Mouse (Mus musculus): Measurements from ENCODE around the gene Ncoa5. TPM values are rescaled to one million over a fixed set of nuclear protein-coding genes. Genes with fewer than 3 reads are reported as not detected.

Gene Ncoa5
- polyA plus RNA-seq, 1 experiment: 23.8 TPM

- DNase-seq (ENCODE audit: low read depth): no peak
Measured at GRCm38 (mm10) chr2:164957548-164958315, 76.9 kb downstream of the Ncoa5 start.

- DNase-seq (ENCODE audit: low read depth): no peak
Measured at GRCm38 (mm10) chr2:164956195-164956594, 78.5 kb downstream of the Ncoa5 start.

- DNase-seq (ENCODE audit: low read depth): no peak
Measured at GRCm38 (mm10) chr2:164955725-164956124, 78.9 kb downstream of the Ncoa5 start.

- DNase-seq (ENCODE audit: low read depth): no peak
Measured at GRCm38 (mm10) chr2:164953224-164953623, 81.4 kb downstream of the Ncoa5 start.

GRCm38 (mm10) chr2:164952448-164952847 is 82.2 kb downstream of the Ncoa5 start:
- no peak for DNase-seq (ENCODE audit: low read depth)

GRCm38 (mm10) chr2:164951745-164952144 is 82.9 kb downstream of the Ncoa5 start:
- DNase-seq (ENCODE audit: low read depth): no peak

- no peak for DNase-seq (ENCODE audit: low read depth)
Measured at GRCm38 (mm10) chr2:164950501-164950900, 84.2 kb downstream of the Ncoa5 start.

Other genes starting within 250 kb of the Ncoa5 start
- 23.0 and 24.6 TPM in 2 replicates for gene Snx21, start 249.0 kb downstream of the Ncoa5 start, polyA plus RNA-seq (2012; rRNA removed)
- 31.4 and 31.5 TPM in 2 replicates for gene Acot8, start 230.0 kb downstream of the Ncoa5 start, polyA plus RNA-seq (2012; rRNA removed)
- 3.4 and 3.7 TPM in 2 replicates for gene Zswim3, start 229.8 kb downstream of the Ncoa5 start, polyA plus RNA-seq (2012; rRNA removed)
- 10.5 and 11.8 TPM in 2 replicates for gene Zswim1, start 212.2 kb downstream of the Ncoa5 start, polyA plus RNA-seq (2012; rRNA removed)
- gene Spata25, start 206.3 kb downstream of the Ncoa5 start, polyA plus RNA-seq (2012; rRNA removed): 0.46 and 0.70 TPM in 2 replicates
- 274 and 289 TPM in 2 replicates for gene Ctsa, start 202.0 kb downstream of the Ncoa5 start, polyA plus RNA-seq (2012; rRNA removed)
- gene Neurl2, start 201.4 kb downstream of the Ncoa5 start, polyA plus RNA-seq (2012; rRNA removed): 5.9 and 7.4 TPM in 2 replicates
- gene Pltp, start 177.2 kb downstream of the Ncoa5 start, polyA plus RNA-seq (2012; rRNA removed): 277 and 290 TPM in 2 replicates
- 32.0 and 33.9 TPM in 2 replicates for gene Pcif1, start 155.6 kb downstream of the Ncoa5 start, polyA plus RNA-seq (2012; rRNA removed)
- gene Zfp335, start 123.1 kb downstream of the Ncoa5 start, polyA plus RNA-seq (2012; rRNA removed): 20.6 and 21.7 TPM in 2 replicates
- gene Mmp9, start 94.1 kb downstream of the Ncoa5 start, polyA plus RNA-seq (2012; rRNA removed): 7.0 and 9.7 TPM in 2 replicates
- gene Slc12a5, start 74.1 kb downstream of the Ncoa5 start, polyA plus RNA-seq (2012; rRNA removed): 1.7 and 2.0 TPM in 2 replicates
- 6.5 and 6.6 TPM in 2 replicates for gene Cd40, start 20.8 kb upstream of the Ncoa5 start, polyA plus RNA-seq (2012; rRNA removed)
- not detected in 2 replicates for gene 1700025C18Rik, start 55.9 kb upstream of the Ncoa5 start, polyA plus RNA-seq (2012; rRNA removed)
- 0.11 TPM in 1 of 2 replicates, not detected in the other for gene Cdh22, start 200.0 kb upstream of the Ncoa5 start, polyA plus RNA-seq (2012; rRNA removed)

All from gonadal fat pad, adult 2 months (tissue).